Mouse (Mus musculus): Measurements from ENCODE around the gene Cyfip1. TPM values are rescaled to one million over a fixed set of nuclear protein-coding genes. Genes with fewer than 3 reads are reported as not detected.

The Cyfip1 gene
- polyA plus RNA-seq (2015; fragmentation: Nextera tagmentation; extraction: Ambion mirVana), result 18.8 and 21.3 TPM in 2 replicates

DNA sequence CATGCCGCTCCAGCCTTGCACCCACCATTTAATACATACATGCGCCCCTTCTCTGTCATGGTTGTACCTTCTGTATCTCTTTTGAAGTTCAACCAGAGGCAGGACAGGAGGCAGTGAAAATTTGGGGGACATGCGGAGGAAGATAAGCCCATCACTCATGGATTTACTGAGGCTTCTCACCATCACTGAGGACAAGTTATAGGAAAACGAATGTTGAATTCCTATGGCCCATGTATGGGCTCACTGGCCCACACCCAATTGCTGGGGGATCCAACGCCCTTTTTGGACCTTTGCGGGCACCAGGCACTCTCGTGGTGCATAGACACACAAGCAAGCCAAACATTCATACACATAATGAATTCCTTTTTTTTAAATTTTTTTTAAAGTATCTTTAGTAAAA lies at the start of gene Cyfip1:
Cyfip1 (plus strand) TSS at position 301 of the 400 bp plus-strand sequence.
- peak within 1 kb of the TSS; percentile 91 for H3K4me2 ChIP-seq
- H3K4me3 ChIP-seq (replicated peaks), result peak within 1 kb of the TSS; percentile 85
- ATAC-seq (ENCODE audit: low read depth) (no peak), DNase-seq (no peak)
- peak within 1 kb of the TSS; percentile 86 for H3K9ac ChIP-seq
- H3K27me3 ChIP-seq, result no peaks in the 10 kb centered on the region
- H3K9me3 ChIP-seq (replicated peaks), result no peaks in the 10 kb centered on the region
- no peaks in the 10 kb centered on the region for H3K36me3 ChIP-seq
- WGBS (ENCODE audit: insufficient replicate concordance), result 55% methylated on average over 7 of the region's 7 CpGs
- peaks cover 25% of the 10 kb centered on the region for H3K4me1 ChIP-seq (replicated peaks)
- H3K27ac ChIP-seq, result peak within 1 kb of the TSS; percentile 76

DNA sequence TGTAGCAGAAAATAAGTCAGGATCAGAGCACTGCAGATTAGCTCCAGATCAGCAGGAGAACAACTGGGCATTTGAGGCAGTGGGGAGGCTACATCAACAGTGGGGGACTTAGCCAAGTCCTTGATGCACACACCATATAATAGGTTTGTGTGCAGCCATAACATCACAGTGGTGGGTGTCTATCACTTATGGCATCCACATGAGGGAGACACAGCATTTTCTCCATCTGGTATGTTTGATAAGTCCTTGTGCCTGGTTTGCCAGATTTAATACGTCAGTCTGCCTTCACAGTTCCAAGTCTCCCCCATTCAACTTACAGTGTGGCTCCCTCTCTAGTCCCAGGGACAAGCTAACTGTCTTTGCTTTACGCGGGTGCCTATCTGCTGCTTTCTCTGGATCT lies 49.3 kb upstream of the Cyfip1 start:
- Histone ChIP-seq H3K36me3 (peaks cover 14% of the 10 kb centered on the region), H3K9me3 (replicated peaks) (no peaks in the 10 kb centered on the region), H3K4me1 (replicated peaks) (peaks cover 22% of the 10 kb centered on the region), H3K4me2 (no peak overlapping the region), H3K9ac (no peak overlapping the region), H3K27me3 (no peaks in the 10 kb centered on the region), H3K27ac (no peak overlapping the region), H3K4me3 (replicated peaks) (no peak overlapping the region)
- no peak for DNase-seq
- 54% methylated on average over 3 of the region's 3 CpGs for WGBS (ENCODE audit: insufficient replicate concordance)
- ATAC-seq (ENCODE audit: low read depth), result no peak

DNA sequence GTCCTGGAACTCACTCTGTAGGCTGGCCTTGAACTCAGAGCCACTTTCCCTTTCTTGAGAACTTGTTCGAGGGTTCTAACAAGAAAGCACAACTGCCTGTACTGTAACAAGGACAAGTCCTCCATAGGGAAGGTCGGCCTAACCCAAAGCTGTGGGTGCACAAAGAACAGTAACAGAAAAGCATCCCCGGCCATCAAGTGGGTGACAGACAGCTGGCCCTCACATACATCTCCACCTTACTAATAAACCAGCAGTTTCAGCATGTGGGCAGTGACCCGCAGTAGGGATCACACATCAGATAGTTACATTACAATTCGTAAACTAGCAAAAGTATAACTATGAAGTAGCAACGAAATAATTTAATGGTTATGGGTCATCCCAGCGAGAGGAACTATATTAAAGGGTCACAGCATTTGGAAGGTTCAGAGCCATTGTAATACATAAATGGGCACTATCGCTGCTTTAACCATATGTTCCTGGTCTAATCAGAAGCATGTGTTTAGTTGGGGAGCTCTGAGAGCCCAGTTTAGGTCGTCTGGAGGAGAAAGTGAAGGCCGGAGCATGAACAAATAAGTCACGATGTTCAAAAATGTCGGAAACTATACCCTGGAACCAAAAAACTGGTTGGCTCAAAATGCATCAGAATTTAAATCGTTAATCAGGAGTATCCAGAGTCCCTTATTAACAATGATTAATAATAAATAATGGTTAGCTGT lies 48.2 kb upstream of the Cyfip1 start:
- H3K36me3 ChIP-seq, result peaks cover 22% of the 10 kb centered on the region
- peak overlapping the region; percentile 81 for H3K4me3 ChIP-seq (replicated peaks)
- ATAC-seq (ENCODE audit: low read depth) (no peak), DNase-seq (no peak)
- H3K9me3 ChIP-seq (replicated peaks), result no peaks in the 10 kb centered on the region
- H3K4me2 ChIP-seq, result peak overlapping the region; percentile 77
- H3K27me3 ChIP-seq, result no peaks in the 10 kb centered on the region
- peak overlapping the region; percentile 85 for H3K9ac ChIP-seq
- no peak overlapping the region for H3K27ac ChIP-seq
- WGBS (ENCODE audit: insufficient replicate concordance), result 34% methylated on average over 13 of the region's 13 CpGs
- peaks cover 22% of the 10 kb centered on the region for H3K4me1 ChIP-seq (replicated peaks)

- Histone ChIP-seq H3K9me3 (replicated peaks) (no peaks in the 10 kb centered on the region), H3K9ac (peak within 1 kb of the TSS; percentile 85), H3K36me3 (peaks cover 26% of the 10 kb centered on the region), H3K4me1 (replicated peaks) (peaks cover 22% of the 10 kb centered on the region), H3K4me2 (peak within 1 kb of the TSS; percentile 77), H3K4me3 (replicated peaks) (peak within 1 kb of the TSS; percentile 81), H3K27ac (peak within 1 kb of the TSS; percentile 64; the same call in 1 of the 2 replicates), H3K27me3 (no peaks in the 10 kb centered on the region)
- DNase-seq (peak; percentile 95), ATAC-seq (ENCODE audit: low read depth) (peak; percentile 98)
- WGBS (ENCODE audit: insufficient replicate concordance), result under 1% methylated on average over 51 of the region's 51 CpGs
Observed at GRCm38 (mm10) chr7:55793952-55794603, 47.5 kb upstream of the Cyfip1 start, which contains the start of gene Tubgcp5. Gene Tubgcp5, plus strand, starts transcription at chr7:55794154.

GRCm38 (mm10) chr7:55799981-55800380 lies 41.6 kb upstream of the Cyfip1 start:
- H3K27ac ChIP-seq, result no peak overlapping the region
- H3K4me3 ChIP-seq (replicated peaks), result no peak overlapping the region
- no peak overlapping the region for H3K9ac ChIP-seq
- no peaks in the 10 kb centered on the region for H3K27me3 ChIP-seq
- H3K4me2 ChIP-seq, result no peak overlapping the region
- H3K9me3 ChIP-seq (replicated peaks), result no peaks in the 10 kb centered on the region
- peaks cover 73% of the 10 kb centered on the region for H3K36me3 ChIP-seq
- H3K4me1 ChIP-seq (replicated peaks), result peaks cover 10% of the 10 kb centered on the region
- WGBS (ENCODE audit: insufficient replicate concordance), result 77% methylated on average over 3 of the region's 3 CpGs
- no peak for DNase-seq
- ATAC-seq (ENCODE audit: low read depth), result no peak

DNA sequence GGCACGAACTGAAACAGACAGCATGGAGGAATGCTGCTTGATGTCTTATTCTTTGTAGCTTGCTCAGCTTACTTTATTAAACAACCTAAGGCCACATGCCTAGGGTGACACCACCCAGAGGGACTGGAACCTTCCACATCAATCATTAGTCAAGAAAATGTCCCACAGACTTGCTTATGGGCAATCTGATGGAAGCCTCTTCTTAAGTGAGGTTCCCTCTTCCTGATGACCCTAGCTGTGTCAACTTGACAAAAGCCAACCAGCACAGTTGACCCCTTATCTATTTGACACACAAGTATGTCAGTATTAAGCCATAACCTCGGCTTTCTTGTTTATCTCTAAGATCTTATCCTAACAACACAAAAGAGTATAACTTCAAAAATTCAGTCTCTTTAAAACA lies 31.6 kb upstream of the Cyfip1 start:
- ATAC-seq (ENCODE audit: low read depth) (no peak), DNase-seq (no peak)
- Histone ChIP-seq H3K36me3 (peaks cover 69% of the 10 kb centered on the region), H3K4me2 (no peak overlapping the region), H3K4me1 (replicated peaks) (no peaks in the 10 kb centered on the region), H3K27me3 (no peaks in the 10 kb centered on the region), H3K27ac (no peak overlapping the region), H3K9me3 (replicated peaks) (no peaks in the 10 kb centered on the region), H3K9ac (no peak overlapping the region), H3K4me3 (replicated peaks) (no peak overlapping the region)
- 44% methylated on average over 2 of the region's 2 CpGs for WGBS (ENCODE audit: insufficient replicate concordance)

- Histone ChIP-seq H3K4me2 (no peak overlapping the region), H3K9ac (no peak overlapping the region), H3K4me1 (replicated peaks) (no peaks in the 10 kb centered on the region), H3K27me3 (no peaks in the 10 kb centered on the region), H3K27ac (no peak overlapping the region), H3K4me3 (replicated peaks) (no peak overlapping the region), H3K36me3 (peaks cover 76% of the 10 kb centered on the region), H3K9me3 (replicated peaks) (no peaks in the 10 kb centered on the region)
- ATAC-seq (ENCODE audit: low read depth) (no peak), DNase-seq (no peak)
- whole genome bisulfite sequencing (ENCODE audit: insufficient replicate concordance), result 75% methylated on average over 5 of the region's 5 CpGs
Observed at GRCm38 (mm10) chr7:55824468-55824867, 17.1 kb upstream of the Cyfip1 start.

GRCm38 (mm10) chr7:55827551-55827950 lies 14.0 kb upstream of the Cyfip1 start:
- DNase-seq (no peak), ATAC-seq (ENCODE audit: low read depth) (no peak)
- Histone ChIP-seq H3K4me2 (no peak overlapping the region), H3K4me3 (replicated peaks) (no peak overlapping the region), H3K27me3 (no peaks in the 10 kb centered on the region), H3K36me3 (peaks cover 64% of the 10 kb centered on the region), H3K9ac (no peak overlapping the region), H3K27ac (no peak overlapping the region), H3K4me1 (replicated peaks) (no peaks in the 10 kb centered on the region), H3K9me3 (replicated peaks) (no peaks in the 10 kb centered on the region)
- 79% methylated on average over 9 of the region's 9 CpGs for WGBS (ENCODE audit: insufficient replicate concordance)

GRCm38 (mm10) chr7:55836877-55837276 lies 4.7 kb upstream of the Cyfip1 start:
- no peak for DNase-seq
- H3K27ac ChIP-seq, result no peak overlapping the region
- H3K4me1 ChIP-seq (replicated peaks), result peaks cover 11% of the 10 kb centered on the region; the same call in 1 of the 2 replicates
- WGBS (ENCODE audit: insufficient replicate concordance), result 36% methylated on average over 4 of the region's 4 CpGs
- no peaks in the 10 kb centered on the region for H3K27me3 ChIP-seq
- no peak overlapping the region for H3K4me3 ChIP-seq (replicated peaks)
- no peak overlapping the region for H3K9ac ChIP-seq
- ATAC-seq (ENCODE audit: low read depth), result peak; percentile 61
- H3K9me3 ChIP-seq (replicated peaks), result no peaks in the 10 kb centered on the region
- H3K4me2 ChIP-seq, result no peak overlapping the region
- peaks cover 3% of the 10 kb centered on the region for H3K36me3 ChIP-seq

DNA sequence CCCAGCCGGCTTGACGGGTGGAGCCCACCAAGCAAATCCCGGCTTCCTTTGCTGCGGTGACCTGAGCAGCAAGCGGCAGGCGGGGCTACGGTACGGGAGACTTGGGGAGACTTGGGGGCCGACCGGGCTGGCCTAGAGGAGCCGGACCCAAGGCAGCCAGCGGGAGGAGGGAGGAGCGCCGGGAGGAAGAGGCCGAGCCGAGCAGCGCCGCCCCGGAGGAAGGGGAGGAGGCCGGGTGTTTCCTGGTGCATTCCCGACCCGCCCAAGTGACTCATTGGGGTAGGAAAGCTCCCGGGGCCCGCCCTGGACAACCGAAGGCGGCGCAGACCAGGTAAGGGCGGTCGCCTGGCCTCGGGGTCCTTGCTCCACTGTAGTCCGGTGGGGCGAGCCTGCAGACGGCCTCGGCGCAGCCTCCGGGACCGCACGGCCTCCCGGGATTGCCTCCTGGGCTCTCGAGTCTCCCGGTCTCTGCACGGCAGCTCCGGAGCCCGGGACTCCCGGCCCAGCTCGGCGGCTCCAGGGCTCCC lies 495 bp downstream of the Cyfip1 start:
- WGBS (ENCODE audit: insufficient replicate concordance), result under 1% methylated on average over 44 of the region's 47 CpGs
- Histone ChIP-seq H3K27ac (peak overlapping the region; percentile 76), H3K36me3 (no peaks in the 10 kb centered on the region), H3K4me1 (replicated peaks) (peaks cover 22% of the 10 kb centered on the region), H3K9me3 (replicated peaks) (no peaks in the 10 kb centered on the region), H3K9ac (peak overlapping the region; percentile 86), H3K4me3 (replicated peaks) (peak overlapping the region; percentile 85), H3K4me2 (peak overlapping the region; percentile 91), H3K27me3 (no peaks in the 10 kb centered on the region)
- DNase-seq, result peak; percentile 73
- peak; percentile 95 for ATAC-seq (ENCODE audit: low read depth)

GRCm38 (mm10) chr7:55842504-55843152 lies 1.1 kb downstream of the Cyfip1 start:
- DNase-seq, result no peak

More at GRCm38 (mm10) chr7:55842504-55843152, 1.1 kb downstream of the Cyfip1 start:
- no peak for ATAC-seq (ENCODE audit: low read depth)
- peak overlapping the region; percentile 86 for H3K9ac ChIP-seq
- no peaks in the 10 kb centered on the region for H3K36me3 ChIP-seq
- peak overlapping the region; percentile 76 for H3K27ac ChIP-seq
- peaks cover 20% of the 10 kb centered on the region for H3K4me1 ChIP-seq (replicated peaks)
- under 1% methylated on average over 40 of the region's 40 CpGs for WGBS (ENCODE audit: insufficient replicate concordance)
- H3K9me3 ChIP-seq (replicated peaks), result no peaks in the 10 kb centered on the region
- H3K4me3 ChIP-seq (replicated peaks), result peak overlapping the region; percentile 85
- H3K27me3 ChIP-seq, result no peaks in the 10 kb centered on the region
- peak overlapping the region; percentile 91 for H3K4me2 ChIP-seq
